Mouse (Mus musculus) ES-E14 (cell line): ENCODE measurements around the gene Gcsam. TPM values are rescaled to one million over a fixed set of nuclear protein-coding genes. Genes with fewer than 3 reads are reported as not detected.

ENCODE experiments used
- DNase-seq: peaks from one replicate; pipeline ENCODE4 v3.0.0-alpha.2; 2013; ENCODE audit warnings: low read depth, low spot score
- H3K27ac ChIP-seq: 2 replicates; pipeline ENCODE4 v1.5.1; 2012; ENCODE audit warnings: low read depth, mild to moderate bottlenecking, low read length, moderate library complexity, mixed read lengths; ENCODE audit not compliant: poor library complexity, insufficient read depth, severe bottlenecking
- H3K36me3 ChIP-seq: 2 replicates; pipeline ENCODE4 v1.6.1; 2012; ENCODE audit warnings: mild to moderate bottlenecking, low read length, moderate library complexity, mixed read lengths; ENCODE audit not compliant: control insufficient read depth, poor library complexity, insufficient read depth, severe bottlenecking
- H3K4me1 ChIP-seq, 2 experiments: fragments of 150-350 bp in 1 of 2; sonication (generic) in 1 of 2; 2 replicates each; pipeline ENCODE4 v1.6.1; 2012; ENCODE audit warnings: low read length in 2 of 2, mild to moderate bottlenecking in 1 of 2, mixed read lengths in 1 of 2; ENCODE audit not compliant: control insufficient read depth in 2 of 2, insufficient read depth in 2 of 2, poor library complexity in 1 of 2
- H3K4me3 ChIP-seq, 2 experiments: fragments of 150-350 bp in 1 of 2; sonication (generic) in 1 of 2; 2 replicates each; pipeline ENCODE4 v1.5.1; 2012; ENCODE audit warnings: low read length in 2 of 2, low read depth in 1 of 2, mild to moderate bottlenecking in 1 of 2, mixed read lengths in 1 of 2; ENCODE audit not compliant: insufficient read depth in 1 of 2, poor library complexity in 1 of 2, severe bottlenecking in 1 of 2
- H3K9ac ChIP-seq: 2 replicates; pipeline ENCODE4 v1.6.1; 2012; ENCODE audit warnings: low read depth, mild to moderate bottlenecking, low read length, mixed read lengths; ENCODE audit not compliant: poor library complexity, insufficient read depth, severe bottlenecking
- H3K9me3 ChIP-seq: fragments of 150-350 bp; sonication (generic); 2 replicates; pipeline ENCODE4 v1.6.1; 2012; ENCODE audit warnings: low read depth, mild to moderate bottlenecking, low read length; ENCODE audit not compliant: control insufficient read depth, insufficient read depth
- CHD2 ChIP-seq: IDR thresholded peaks from 2 replicates; pipeline ENCODE4 v1.6.1; 2014; ENCODE audit warnings: mild to moderate bottlenecking, low read depth, low read length, inconsistent platforms
- HCFC1 ChIP-seq: IDR thresholded peaks from 2 replicates; pipeline ENCODE4 v1.6.1; 2012; ENCODE audit warnings: low read length, inconsistent platforms, borderline replicate concordance; ENCODE audit not compliant: insufficient read depth
- MAFK ChIP-seq: IDR thresholded peaks from 2 replicates; pipeline ENCODE4 v1.6.1; 2014; ENCODE audit warnings: mild to moderate bottlenecking, low read depth, low read length, inconsistent platforms; ENCODE audit not compliant: insufficient read depth
- ZC3H11A ChIP-seq: IDR thresholded peaks from 2 replicates; pipeline ENCODE4 v1.6.1; 2012; ENCODE audit warnings: low read depth, mild to moderate bottlenecking, inconsistent platforms, low read length, borderline replicate concordance
- ZNF384 ChIP-seq: IDR thresholded peaks from 2 replicates; pipeline ENCODE4 v1.6.1; 2012; ENCODE audit warnings: low read depth, low read length, inconsistent platforms
- in situ Hi-C, 2 experiments: fragments of 600-800 bp; cut with MboI; formaldehyde crosslinking; loops; one replicate each; pipeline ENCODE4 v1.15.1; 2025; ENCODE audit warnings: low sequenced_read_pairs in 2 of 2, inconsistent platforms in 1 of 2; ENCODE audit not compliant: unreplicated experiment in 2 of 2
- total RNA-seq: library from RNA; depleted of rRNA; stranded (reverse); fragments of 300-350 nt; gene quantifications from 2 replicates; pipeline ENCODE4 v1.2.3, GENCODE M21; 2012

The Gcsam gene
- total RNA-seq, 1 experiment, result not detected

GRCm38 (mm10) chr16:45593656-45594055 is 16.5 kb upstream of the Gcsam start:
- Histone ChIP-seq H3K4me1 (no peaks in the 10 kb centered on the region), H3K9me3 (no peaks in the 10 kb centered on the region), H3K4me3 (no peak overlapping the region), H3K9ac (no peak overlapping the region), H3K27ac (no peak overlapping the region), H3K36me3 (no peaks in the 10 kb centered on the region)
- DNase-seq, result no peak
- TF ChIP-seq ZNF384, result no peak
- no peak for TF ChIP-seq ZC3H11A
- no peak for TF ChIP-seq MAFK
- no peak for TF ChIP-seq CHD2
- no peak for TF ChIP-seq HCFC1
- in situ Hi-C loops, result no loop called here

DNA sequence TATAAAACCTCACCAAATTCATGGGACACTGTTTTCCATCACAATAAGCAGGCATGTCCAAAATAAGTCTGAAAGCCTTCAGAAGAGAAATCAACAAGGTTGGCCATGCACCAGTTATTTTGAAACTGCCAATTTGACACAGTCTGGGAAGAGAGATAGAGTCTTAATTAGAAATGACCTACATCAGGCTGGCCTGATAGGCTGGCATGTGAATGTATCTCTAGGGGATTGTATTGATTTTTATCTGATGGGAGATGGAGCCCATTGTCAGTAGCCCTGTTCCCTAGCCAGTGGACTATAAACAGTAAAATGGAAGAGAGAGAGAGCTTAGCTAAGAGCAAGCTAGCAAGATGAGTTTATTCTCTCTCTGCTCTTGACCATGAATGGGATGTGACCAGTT is 14.7 kb upstream of the Gcsam start:
- no peak for DNase-seq
- no peaks in the 10 kb centered on the region for H3K36me3 ChIP-seq
- H3K4me3 ChIP-seq, result no peak overlapping the region
- H3K9me3 ChIP-seq, result no peaks in the 10 kb centered on the region
- in situ Hi-C loops, result no loop called here
- TF ChIP-seq HCFC1, result no peak
- TF ChIP-seq CHD2, result no peak
- no peak for TF ChIP-seq ZNF384
- TF ChIP-seq MAFK, result no peak
- no peak for TF ChIP-seq ZC3H11A
- no peak overlapping the region for H3K27ac ChIP-seq
- H3K9ac ChIP-seq, result no peak overlapping the region
- no peaks in the 10 kb centered on the region for H3K4me1 ChIP-seq

DNA sequence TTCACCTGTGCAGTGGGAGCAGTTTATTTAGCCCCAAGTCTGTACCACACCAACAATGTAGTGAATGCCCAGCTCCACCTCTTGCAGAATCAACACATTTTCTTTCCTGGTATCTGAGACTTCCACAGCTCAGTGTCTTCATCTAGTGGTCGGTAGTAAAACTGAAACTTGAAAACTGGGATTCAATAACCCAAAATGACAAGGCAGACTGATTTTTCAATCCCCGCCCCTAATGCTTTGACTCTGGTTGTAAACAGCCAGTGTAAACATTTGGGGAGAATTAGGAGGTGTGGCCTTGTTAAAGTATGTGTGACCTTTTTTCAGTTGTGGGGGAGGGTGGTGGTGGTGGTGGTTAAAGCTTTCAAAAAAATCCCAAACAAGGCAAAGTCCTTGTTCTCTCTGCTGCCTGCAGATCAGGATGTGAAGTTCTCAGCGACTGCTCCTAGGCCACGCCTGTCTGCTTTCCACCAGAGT is 1.7 kb upstream of the Gcsam start:
- H3K4me3 ChIP-seq, result no peak overlapping the region
- no peak for DNase-seq
- no peaks in the 10 kb centered on the region for H3K9me3 ChIP-seq
- H3K27ac ChIP-seq, result no peak overlapping the region
- TF ChIP-seq MAFK (no peak), HCFC1 (no peak), ZNF384 (no peak), ZC3H11A (no peak), CHD2 (no peak)
- in situ Hi-C loops, result no loop called here
- H3K36me3 ChIP-seq, result no peaks in the 10 kb centered on the region
- H3K9ac ChIP-seq, result no peak overlapping the region
- peaks cover 0 to 3% of the 10 kb centered on the region in 2 experiments; a peak in 1 of 4 replicates for H3K4me1 ChIP-seq

- H3K27ac ChIP-seq, result no peak overlapping the region
- in situ Hi-C loops, result no loop called here
- no peaks in the 10 kb centered on the region for H3K36me3 ChIP-seq
- DNase-seq, result peak; percentile 15
- TF ChIP-seq CHD2 (no peak), ZC3H11A (no peak), ZNF384 (no peak), MAFK (no peak), HCFC1 (no peak)
- H3K9ac ChIP-seq, result no peak overlapping the region
- no peak overlapping the region for H3K4me3 ChIP-seq
- H3K4me1 ChIP-seq, result peaks cover 0 to 3% of the 10 kb centered on the region in 2 experiments; a peak in 1 of 4 replicates
- H3K9me3 ChIP-seq, result no peaks in the 10 kb centered on the region
These were observed 880 bp upstream of the Gcsam start for GRCm38 (mm10) chr16:45609300-45609699.

DNA sequence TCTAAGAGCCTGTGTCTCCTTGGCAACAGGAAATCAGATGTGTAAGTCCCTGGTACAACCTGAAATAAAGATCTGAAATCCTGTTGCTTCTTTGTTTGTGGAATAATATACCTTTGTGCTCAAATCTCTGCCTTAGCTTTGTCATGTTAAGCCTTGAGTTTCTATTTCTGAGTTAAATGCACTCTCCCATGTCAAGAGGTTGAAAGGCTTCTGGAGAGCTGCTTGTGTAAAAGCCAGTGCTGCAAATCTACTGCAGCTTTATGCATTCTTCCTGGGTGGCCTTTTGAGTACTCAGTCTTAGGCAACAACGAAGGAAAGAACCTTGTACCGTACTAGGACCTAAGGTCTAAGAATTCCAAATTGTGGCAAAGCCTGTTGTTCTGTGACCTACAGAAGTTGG is 3.1 kb downstream of the Gcsam start:
- no peak overlapping the region for H3K27ac ChIP-seq
- H3K9me3 ChIP-seq, result no peaks in the 10 kb centered on the region
- H3K36me3 ChIP-seq, result no peaks in the 10 kb centered on the region
- TF ChIP-seq ZC3H11A (no peak), ZNF384 (no peak), HCFC1 (no peak), MAFK (no peak), CHD2 (no peak)
- no peak overlapping the region for H3K9ac ChIP-seq
- no peak for DNase-seq
- peaks cover 0 to 3% of the 10 kb centered on the region in 2 experiments; a peak in 1 of 4 replicates for H3K4me1 ChIP-seq
- H3K4me3 ChIP-seq, result no peak overlapping the region
- in situ Hi-C loops, result no loop called here
